Mouse (Mus musculus) megakaryocyte-erythroid progenitor cell, adult 5-6 weeks (primary cell): ENCODE measurements around the gene Utf1. TPM values are rescaled to one million over a fixed set of nuclear protein-coding genes. Genes with fewer than 3 reads are reported as not detected.

Experiments
- total RNA-seq, 2 experiments: library from RNA; stranded (forward) in 1 of 2; stranded (reverse) in 1 of 2; fragments of 200-1000, 215-1000 nt in 1 of 2; fragments of >200 nt in 1 of 2; fragmentation: Nextera tagmentation in 1 of 2; gene quantifications; 2 replicates each; pipeline ENCODE4 v1.2.3; 2014 to 2017

The Utf1 gene
- total RNA-seq, 2 experiments from 2014 or later = not detected

Other genes starting within 250 kb of the Utf1 start
- not detected in 2 replicates for gene Adgra1, start 109.6 kb upstream of the Utf1 start, total RNA-seq (2014; fragmentation: Nextera tagmentation)
- not detected in 2 replicates for gene Adgra1, start 109.6 kb upstream of the Utf1 start, total RNA-seq (2017)
- gene Kndc1, start 49.1 kb upstream of the Utf1 start, total RNA-seq (2014; fragmentation: Nextera tagmentation) = not detected in 2 replicates
- gene Kndc1, start 49.1 kb upstream of the Utf1 start, total RNA-seq (2017) = not detected in 2 replicates
- not detected in 2 replicates for gene 6430531B16Rik, start 35.0 kb downstream of the Utf1 start, total RNA-seq (2014; fragmentation: Nextera tagmentation)
- gene 6430531B16Rik, start 35.0 kb downstream of the Utf1 start, total RNA-seq (2017) = 1.0 TPM in 1 of 2 replicates, not detected in the other
- 1.5 and 4.5 TPM in 2 replicates for gene Adam8, start 48.8 kb downstream of the Utf1 start, total RNA-seq (2014; fragmentation: Nextera tagmentation)
- gene Adam8, start 48.8 kb downstream of the Utf1 start, total RNA-seq (2017) = 0.34 and 2.6 TPM in 2 replicates
- 21.3 and 34.7 TPM in 2 replicates for gene Zfp511, start 92.6 kb downstream of the Utf1 start, total RNA-seq (2014; fragmentation: Nextera tagmentation)
- gene Zfp511, start 92.6 kb downstream of the Utf1 start, total RNA-seq (2017) = 22.0 and 26.9 TPM in 2 replicates
- 29.3 and 37.6 TPM in 2 replicates for gene Tubgcp2, start 92.9 kb downstream of the Utf1 start, total RNA-seq (2014; fragmentation: Nextera tagmentation)
- gene Tubgcp2, start 92.9 kb downstream of the Utf1 start, total RNA-seq (2017) = 38.2 and 41.2 TPM in 2 replicates
- not detected in 2 replicates for gene Msx3, start 105.3 kb downstream of the Utf1 start, total RNA-seq (2014; fragmentation: Nextera tagmentation)
- not detected in 2 replicates for gene Msx3, start 105.3 kb downstream of the Utf1 start, total RNA-seq (2017)
- not detected in 2 replicates for gene Caly, start 138.8 kb downstream of the Utf1 start, total RNA-seq (2014; fragmentation: Nextera tagmentation)
- not detected in 2 replicates for gene Caly, start 138.8 kb downstream of the Utf1 start, total RNA-seq (2017)
- not detected in 2 replicates for gene Prap1, start 149.6 kb downstream of the Utf1 start, total RNA-seq (2014; fragmentation: Nextera tagmentation)
- gene Prap1, start 149.6 kb downstream of the Utf1 start, total RNA-seq (2017) = not detected in 2 replicates
- gene Fuom, start 158.7 kb downstream of the Utf1 start, total RNA-seq (2014; fragmentation: Nextera tagmentation) = 4.1 and 17.9 TPM in 2 replicates
- gene Fuom, start 158.7 kb downstream of the Utf1 start, total RNA-seq (2017) = 12.0 TPM in 1 of 2 replicates, not detected in the other
- gene Paox, start 172.0 kb downstream of the Utf1 start, total RNA-seq (2014; fragmentation: Nextera tagmentation) = 15.1 and 22.1 TPM in 2 replicates
- 4.1 and 6.9 TPM in 2 replicates for gene Paox, start 172.0 kb downstream of the Utf1 start, total RNA-seq (2017)
- 50.1 and 62.9 TPM in 2 replicates for gene Echs1, start 172.7 kb downstream of the Utf1 start, total RNA-seq (2014; fragmentation: Nextera tagmentation)
- 52.5 and 85.0 TPM in 2 replicates for gene Echs1, start 172.7 kb downstream of the Utf1 start, total RNA-seq (2017)
- gene Mtg1, start 193.8 kb downstream of the Utf1 start, total RNA-seq (2014; fragmentation: Nextera tagmentation) = 39.7 and 53.5 TPM in 2 replicates
- 8.3 and 13.0 TPM in 2 replicates for gene Mtg1, start 193.8 kb downstream of the Utf1 start, total RNA-seq (2017)
- gene Sprn, start 211.1 kb downstream of the Utf1 start, total RNA-seq (2014; fragmentation: Nextera tagmentation) = 0.83 TPM in 1 of 2 replicates, not detected in the other
- gene Sprn, start 211.1 kb downstream of the Utf1 start, total RNA-seq (2017) = not detected in 2 replicates
- not detected in 2 replicates for gene Olfr522, start 221.0 kb downstream of the Utf1 start, total RNA-seq (2014; fragmentation: Nextera tagmentation)
- gene Olfr522, start 221.0 kb downstream of the Utf1 start, total RNA-seq (2017) = not detected in 2 replicates
- gene Olfr523, start 229.4 kb downstream of the Utf1 start, total RNA-seq (2014; fragmentation: Nextera tagmentation) = not detected in 2 replicates
- gene Olfr523, start 229.4 kb downstream of the Utf1 start, total RNA-seq (2017) = not detected in 2 replicates